Mouse (Mus musculus) left cerebral cortex, adult 2 months (tissue): ENCODE data around the gene Cachd1. TPM values are rescaled to one million over a fixed set of nuclear protein-coding genes. Genes with fewer than 3 reads are reported as not detected.

Source experiments
- DNase-seq, 2 experiments: peaks; one replicate each; pipeline ENCODE4 v3.0.0; 2021 to 2022; ENCODE audit warnings: low spot score in 2 of 2, mixed read lengths in 1 of 2; ENCODE audit errors: extremely low spot score in 1 of 2
- H3K27ac ChIP-seq: fragments of 200-600 bp; 2 replicates; pipeline ENCODE4 v1.8.1; 2022
- H3K4me3 ChIP-seq: fragments of 200-600 bp; 2 replicates; pipeline ENCODE4 v1.8.1; 2022
- CTCF ChIP-seq: fragments of 200-600 bp; IDR thresholded peaks from 2 replicates; pipeline ENCODE4 v1.8.1; 2022; ENCODE audit warnings: antibody characterized with exemption, mild to moderate bottlenecking, moderate library complexity
- intact Hi-C: fragments of 180-260 bp; cut with DNase I; formaldehyde crosslinking; loops from one replicate; pipeline ENCODE4 v1.15.1; 2025
- total RNA-seq, 2 experiments: library from RNA; stranded (reverse); gene quantifications; 2 replicates each; pipeline ENCODE4 v1.2.3; 2021

Cachd1 gene
- total RNA-seq, 2 experiments from 2014 or later = 9.2 to 15.9 TPM

GRCm38 (mm10) chr4:100945171-100945899 is 168.9 kb downstream of the Cachd1 start:
- no peak for DNase-seq
- TF ChIP-seq CTCF = no peak
- Histone ChIP-seq H3K4me3 (no peak overlapping the region), H3K27ac (no peak overlapping the region)
- intact Hi-C loops = no loop called here

- H3K4me3 ChIP-seq = no peak overlapping the region
- no peak for DNase-seq
- H3K27ac ChIP-seq = no peak overlapping the region
- intact Hi-C loops = no loop called here
- TF ChIP-seq CTCF = no peak
Observed at GRCm38 (mm10) chr4:100948494-100949425, 172.3 kb downstream of the Cachd1 start.

GRCm38 (mm10) chr4:100950316-100950715 is 173.8 kb downstream of the Cachd1 start:
- no peak overlapping the region for H3K4me3 ChIP-seq
- H3K27ac ChIP-seq = no peak overlapping the region
- intact Hi-C loops = no loop called here
- no peak for TF ChIP-seq CTCF
- DNase-seq = no peak

GRCm38 (mm10) chr4:100951876-100952275 is 175.4 kb downstream of the Cachd1 start:
- H3K27ac ChIP-seq = no peak overlapping the region
- intact Hi-C loops = no loop called here
- no peak for TF ChIP-seq CTCF
- no peak for DNase-seq
- H3K4me3 ChIP-seq = no peak overlapping the region

GRCm38 (mm10) chr4:100963341-100963740 is 186.9 kb downstream of the Cachd1 start:
- no peak for TF ChIP-seq CTCF
- Histone ChIP-seq H3K27ac (no peak overlapping the region), H3K4me3 (no peak overlapping the region)
- intact Hi-C loops = no loop called here
- no peak for DNase-seq

- intact Hi-C loops = no loop called here
- Histone ChIP-seq H3K27ac (no peak overlapping the region), H3K4me3 (no peak overlapping the region)
- no peak for TF ChIP-seq CTCF
- DNase-seq = no peak
Observed at GRCm38 (mm10) chr4:100963796-100964195, 187.3 kb downstream of the Cachd1 start.

- H3K4me3 ChIP-seq = no peak overlapping the region
- intact Hi-C loops = no loop called here
- TF ChIP-seq CTCF = no peak
- no peak for DNase-seq
- H3K27ac ChIP-seq = no peak overlapping the region
Observed at GRCm38 (mm10) chr4:100967703-100968392, 191.4 kb downstream of the Cachd1 start.

- intact Hi-C loops = loop anchor here (5.0 kb wide), 1 partner anchor 197 kb away; the partner anchor contains the start of gene Cachd1
- TF ChIP-seq CTCF = no peak
- H3K27ac ChIP-seq = no peak overlapping the region
- DNase-seq = no peak
- no peak overlapping the region for H3K4me3 ChIP-seq
Observed at GRCm38 (mm10) chr4:100973641-100974454, 197.4 kb downstream of the Cachd1 start.

GRCm38 (mm10) chr4:100974455-100975035 is 198.1 kb downstream of the Cachd1 start:
- intact Hi-C loops = loop anchor here (5.0 kb wide), 1 partner anchor 197 kb away; the partner anchor contains the start of gene Cachd1
- no peak for TF ChIP-seq CTCF
- Histone ChIP-seq H3K27ac (no peak overlapping the region), H3K4me3 (no peak overlapping the region)
- no peak for DNase-seq

GRCm38 (mm10) chr4:100977522-100977921 is 201.0 kb downstream of the Cachd1 start:
- intact Hi-C loops = no loop called here

More at GRCm38 (mm10) chr4:100977522-100977921, 201.0 kb downstream of the Cachd1 start:
- DNase-seq = no peak
- Histone ChIP-seq H3K4me3 (no peak overlapping the region), H3K27ac (no peak overlapping the region)
- TF ChIP-seq CTCF = no peak; the same call in 1 of the 2 replicates
